Mouse (Mus musculus): ENCODE results near the gene Cdc42se1. TPM values are rescaled to one million over a fixed set of nuclear protein-coding genes. Genes with fewer than 3 reads are reported as not detected.
"Not testable (repeated sequence)": the region's sequence is repeated elsewhere in the genome, so short reads cannot be mapped to it uniquely, and the experiment has no call there.

Cdc42se1 gene
- polyA plus RNA-seq, 1 experiment from 2014 or later: 57.8 TPM

DNA sequence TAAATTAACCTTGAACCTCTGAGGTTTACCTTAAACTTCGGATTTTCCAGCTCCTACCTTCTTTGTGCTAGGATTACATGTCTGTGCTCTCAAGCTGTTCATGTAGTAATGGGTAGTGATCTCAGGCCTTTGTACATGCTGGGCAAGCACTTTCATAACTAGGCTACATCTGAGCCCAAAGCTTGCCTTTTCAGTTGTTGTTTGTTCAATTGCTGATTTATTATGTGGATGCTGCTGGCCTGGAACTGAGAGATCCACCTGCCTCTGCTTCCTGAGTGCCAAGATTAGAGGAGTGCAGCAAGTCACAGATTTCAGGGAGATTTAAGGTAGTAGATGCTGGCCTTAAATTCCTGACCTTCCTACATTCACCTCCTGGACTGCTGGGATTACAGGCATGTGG lies 29.4 kb upstream of the Cdc42se1 start:
- 75% methylated on average over 1 of the region's 1 CpGs for WGBS
- no peak overlapping the region for H3K27ac ChIP-seq (ENCODE audit: low read length)
- H3K4me1 ChIP-seq (ENCODE audit: control insufficient read depth, insufficient read depth, low read length): no peaks in the 10 kb centered on the region
- peaks cover 54% of the 10 kb centered on the region for H3K36me3 ChIP-seq (ENCODE audit: control insufficient read depth, insufficient read depth)
- no peak overlapping the region for H3K9ac ChIP-seq (ENCODE audit: low read length)
- H3K4me2 ChIP-seq (ENCODE audit: low read depth, low read length): no peak overlapping the region
- no peak for ATAC-seq (replicated peaks; ENCODE audit: extremely low read depth, insufficient read depth, low FRiP score)
- H3K4me3 ChIP-seq (ENCODE audit: low read length): no peak overlapping the region
- no peaks in the 10 kb centered on the region for H3K9me3 ChIP-seq (replicated peaks; ENCODE audit: control insufficient read depth, low read length)
- H3K27me3 ChIP-seq (ENCODE audit: control insufficient read depth, insufficient read depth, low read length): no peaks in the 10 kb centered on the region

DNA sequence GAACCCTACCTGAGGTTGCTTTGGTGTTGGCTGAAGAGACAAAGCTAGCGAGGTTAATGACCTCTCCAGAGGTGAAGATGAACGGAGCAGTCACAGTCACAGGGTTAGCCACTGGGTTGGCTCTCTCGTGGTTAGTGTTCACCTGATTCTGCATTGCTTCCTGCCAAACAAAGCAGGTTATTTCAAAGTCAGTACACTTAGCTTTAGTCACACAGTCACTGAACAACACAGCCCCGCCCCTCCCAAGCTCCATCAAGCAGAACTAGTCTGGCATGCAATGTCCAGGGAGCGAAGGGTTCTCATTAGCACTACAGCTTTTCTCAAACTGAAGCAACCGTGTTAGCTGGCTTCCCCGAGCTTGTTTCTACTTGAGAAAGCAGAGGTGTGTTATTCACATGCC lies 28.4 kb upstream of the Cdc42se1 start:
- 83% methylated on average over 7 of the region's 7 CpGs for WGBS
- Histone ChIP-seq H3K4me3 (ENCODE audit: low read length) (no peak overlapping the region), H3K27me3 (ENCODE audit: control insufficient read depth, insufficient read depth, low read length) (no peaks in the 10 kb centered on the region), H3K27ac (ENCODE audit: low read length) (no peak overlapping the region), H3K9me3 (replicated peaks; ENCODE audit: control insufficient read depth, low read length) (no peaks in the 10 kb centered on the region), H3K9ac (ENCODE audit: low read length) (no peak overlapping the region), H3K36me3 (ENCODE audit: control insufficient read depth, insufficient read depth) (peaks cover 61% of the 10 kb centered on the region), H3K4me1 (ENCODE audit: control insufficient read depth, insufficient read depth, low read length) (no peaks in the 10 kb centered on the region), H3K4me2 (ENCODE audit: low read depth, low read length) (no peak overlapping the region)
- no peak for ATAC-seq (replicated peaks; ENCODE audit: extremely low read depth, insufficient read depth, low FRiP score)

DNA sequence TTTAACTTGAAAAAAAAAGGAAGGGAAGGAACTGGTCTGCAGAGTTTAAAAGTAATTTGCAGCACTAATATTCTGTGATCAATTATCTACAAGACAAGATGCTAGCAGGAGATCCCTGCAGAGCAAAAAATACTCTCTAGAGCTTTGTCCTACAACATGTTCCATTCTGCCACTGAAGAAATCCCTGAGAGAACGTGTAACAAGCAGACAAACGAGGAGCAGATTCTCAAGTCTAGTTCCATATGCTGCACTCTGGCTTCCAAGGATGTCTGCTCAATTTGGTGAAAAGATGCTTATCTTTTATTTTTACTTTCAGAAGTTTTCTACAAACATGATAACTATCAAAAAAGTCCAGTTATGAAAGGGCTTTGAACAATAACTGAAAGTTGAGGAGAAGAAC lies 28.0 kb upstream of the Cdc42se1 start:
- Histone ChIP-seq H3K4me2 (ENCODE audit: low read depth, low read length) (no peak overlapping the region), H3K4me3 (ENCODE audit: low read length) (no peak overlapping the region), H3K36me3 (ENCODE audit: control insufficient read depth, insufficient read depth) (peaks cover 61% of the 10 kb centered on the region), H3K4me1 (ENCODE audit: control insufficient read depth, insufficient read depth, low read length) (no peaks in the 10 kb centered on the region), H3K9ac (ENCODE audit: low read length) (no peak overlapping the region), H3K9me3 (replicated peaks; ENCODE audit: control insufficient read depth, low read length) (no peaks in the 10 kb centered on the region), H3K27ac (ENCODE audit: low read length) (no peak overlapping the region), H3K27me3 (ENCODE audit: control insufficient read depth, insufficient read depth, low read length) (no peaks in the 10 kb centered on the region)
- no peak for ATAC-seq (replicated peaks; ENCODE audit: extremely low read depth, insufficient read depth, low FRiP score)
- WGBS: 80% methylated on average over 2 of the region's 2 CpGs

DNA sequence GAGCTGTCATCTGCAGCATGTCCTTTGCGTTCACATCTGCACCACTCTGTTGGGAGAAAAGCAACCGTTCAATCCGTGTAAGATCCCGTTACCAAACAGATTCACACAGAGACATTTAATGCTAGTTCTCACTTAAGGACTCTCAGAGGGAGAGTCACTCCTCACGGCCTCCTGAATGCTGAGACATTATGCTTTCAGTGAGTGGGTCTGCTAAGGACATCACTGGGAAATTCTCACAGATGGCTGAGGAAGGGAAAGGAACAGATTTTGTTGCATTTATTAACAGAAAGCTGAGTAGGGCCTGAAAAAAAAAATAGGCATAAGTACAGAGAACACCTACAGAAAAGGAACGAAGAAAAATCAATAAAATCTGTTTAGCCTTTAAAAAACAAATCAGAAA lies 24.7 kb upstream of the Cdc42se1 start:
- peaks cover 57% of the 10 kb centered on the region for H3K36me3 ChIP-seq (ENCODE audit: control insufficient read depth, insufficient read depth)
- WGBS: 86% methylated on average over 6 of the region's 6 CpGs
- no peaks in the 10 kb centered on the region for H3K9me3 ChIP-seq (replicated peaks; ENCODE audit: control insufficient read depth, low read length)
- H3K9ac ChIP-seq (ENCODE audit: low read length): no peak overlapping the region
- no peak overlapping the region for H3K27ac ChIP-seq (ENCODE audit: low read length)
- no peaks in the 10 kb centered on the region for H3K27me3 ChIP-seq (ENCODE audit: control insufficient read depth, insufficient read depth, low read length)
- H3K4me2 ChIP-seq (ENCODE audit: low read depth, low read length): no peak overlapping the region
- H3K4me3 ChIP-seq (ENCODE audit: low read length): no peak overlapping the region
- no peak for ATAC-seq (replicated peaks; ENCODE audit: extremely low read depth, insufficient read depth, low FRiP score)
- H3K4me1 ChIP-seq (ENCODE audit: control insufficient read depth, insufficient read depth, low read length): no peaks in the 10 kb centered on the region

DNA sequence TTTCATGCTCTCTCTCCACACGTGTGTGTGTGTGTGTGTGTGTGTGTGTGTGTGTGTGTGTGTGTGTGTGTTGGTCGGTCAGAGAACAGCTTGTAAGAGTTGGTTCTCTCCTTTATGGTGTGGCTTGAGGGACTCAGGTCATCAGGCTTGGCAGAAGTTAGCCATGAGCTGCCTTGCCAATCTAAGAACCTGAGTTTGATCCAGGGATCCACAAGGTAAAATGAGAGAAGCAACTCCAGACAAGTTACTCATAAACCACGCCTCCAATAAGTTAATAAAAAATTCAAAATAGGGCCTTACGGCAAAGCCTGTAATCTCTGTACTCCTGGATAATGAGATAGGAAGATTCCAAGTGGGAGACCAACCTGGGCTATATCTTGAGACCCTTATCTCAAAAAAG lies 20.2 kb upstream of the Cdc42se1 start:
- H3K27ac ChIP-seq (ENCODE audit: low read length): no peak overlapping the region
- H3K4me1 ChIP-seq (ENCODE audit: control insufficient read depth, insufficient read depth, low read length): no peaks in the 10 kb centered on the region
- no peak overlapping the region for H3K4me2 ChIP-seq (ENCODE audit: low read depth, low read length)
- H3K4me3 ChIP-seq (ENCODE audit: low read length): no peak overlapping the region
- H3K9me3 ChIP-seq (replicated peaks; ENCODE audit: control insufficient read depth, low read length): no peaks in the 10 kb centered on the region
- H3K9ac ChIP-seq (ENCODE audit: low read length): no peak overlapping the region
- no peak for ATAC-seq (replicated peaks; ENCODE audit: extremely low read depth, insufficient read depth, low FRiP score)
- H3K36me3 ChIP-seq (ENCODE audit: control insufficient read depth, insufficient read depth): peaks cover 31% of the 10 kb centered on the region
- WGBS: 78% methylated on average over 4 of the region's 4 CpGs
- H3K27me3 ChIP-seq (ENCODE audit: control insufficient read depth, insufficient read depth, low read length): no peaks in the 10 kb centered on the region

DNA sequence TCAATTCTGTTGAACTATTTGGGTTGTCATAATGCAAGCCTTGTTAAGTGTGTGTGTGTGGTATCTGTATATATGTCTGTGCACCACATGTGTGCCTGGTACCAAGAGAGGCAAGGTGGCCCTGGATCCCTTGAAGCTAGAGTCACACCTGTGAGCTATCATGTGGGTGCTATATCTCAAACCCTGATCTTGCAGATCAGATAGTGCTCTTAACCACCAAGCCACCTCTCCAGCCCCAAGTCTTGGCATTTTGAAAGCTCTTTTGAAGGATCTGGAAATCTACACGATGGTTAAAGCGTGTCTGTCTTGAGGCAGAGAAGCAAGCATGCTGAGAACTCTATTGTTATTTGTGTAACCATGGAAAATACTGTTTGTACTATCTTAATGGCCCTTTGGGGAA lies 17.9 kb upstream of the Cdc42se1 start:
- H3K36me3 ChIP-seq (ENCODE audit: control insufficient read depth, insufficient read depth): peaks cover 24% of the 10 kb centered on the region
- no peaks in the 10 kb centered on the region for H3K27me3 ChIP-seq (ENCODE audit: control insufficient read depth, insufficient read depth, low read length)
- H3K4me2 ChIP-seq (ENCODE audit: low read depth, low read length): no peak overlapping the region
- ATAC-seq (replicated peaks; ENCODE audit: extremely low read depth, insufficient read depth, low FRiP score): peak; percentile 58
- H3K4me3 ChIP-seq (ENCODE audit: low read length): no peak overlapping the region
- H3K4me1 ChIP-seq (ENCODE audit: control insufficient read depth, insufficient read depth, low read length): no peaks in the 10 kb centered on the region
- no peak overlapping the region for H3K27ac ChIP-seq (ENCODE audit: low read length)
- H3K9me3 ChIP-seq (replicated peaks; ENCODE audit: control insufficient read depth, low read length): no peaks in the 10 kb centered on the region
- WGBS: 80% methylated on average over 2 of the region's 2 CpGs
- H3K9ac ChIP-seq (ENCODE audit: low read length): no peak overlapping the region

DNA sequence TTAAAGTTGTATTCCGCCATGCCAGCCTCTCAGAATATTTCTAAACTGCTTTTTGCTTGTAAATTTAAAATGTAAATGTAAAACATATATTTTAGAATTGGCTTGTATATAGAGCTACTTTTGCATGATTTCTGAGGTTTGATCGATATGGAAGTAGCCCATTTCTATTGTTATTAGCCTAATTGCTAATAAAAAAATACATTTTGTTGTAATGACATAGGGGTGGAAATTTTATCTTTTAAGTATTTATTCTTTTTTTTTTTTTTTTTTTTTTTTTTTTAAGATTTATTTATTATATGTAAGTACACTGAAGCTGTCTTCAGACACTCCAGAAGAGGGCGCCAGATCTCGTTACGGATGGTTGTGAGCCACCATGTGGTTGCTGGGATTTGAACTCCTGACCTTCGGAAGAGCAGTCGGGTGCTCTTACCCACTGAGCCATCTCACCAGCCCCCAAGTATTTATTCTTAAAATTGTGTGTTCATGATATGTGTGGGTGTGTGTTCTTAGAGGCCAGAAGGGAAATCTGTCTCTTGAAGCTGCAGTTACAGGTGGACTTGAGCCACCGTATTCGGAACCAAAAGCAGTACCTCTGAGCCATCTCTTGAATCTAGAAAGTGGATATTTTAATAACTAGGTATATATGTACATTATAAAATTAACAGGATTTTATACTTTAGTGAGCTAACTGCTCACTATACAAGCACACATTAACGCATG lies 15.5 kb upstream of the Cdc42se1 start:
- not testable (repeated sequence) for H3K4me2 ChIP-seq (ENCODE audit: low read depth, low read length); H3K4me1 ChIP-seq (ENCODE audit: control insufficient read depth, insufficient read depth, low read length); H3K4me3 ChIP-seq (ENCODE audit: low read length); ATAC-seq (replicated peaks; ENCODE audit: extremely low read depth, insufficient read depth, low FRiP score); H3K27ac ChIP-seq (ENCODE audit: low read length); H3K27me3 ChIP-seq (ENCODE audit: control insufficient read depth, insufficient read depth, low read length); H3K9me3 ChIP-seq (replicated peaks; ENCODE audit: control insufficient read depth, low read length); H3K9ac ChIP-seq (ENCODE audit: low read length)
- 92% methylated on average over 7 of the region's 10 CpGs for WGBS
- peaks cover 21% of the 10 kb centered on the region for H3K36me3 ChIP-seq (ENCODE audit: control insufficient read depth, insufficient read depth)

DNA sequence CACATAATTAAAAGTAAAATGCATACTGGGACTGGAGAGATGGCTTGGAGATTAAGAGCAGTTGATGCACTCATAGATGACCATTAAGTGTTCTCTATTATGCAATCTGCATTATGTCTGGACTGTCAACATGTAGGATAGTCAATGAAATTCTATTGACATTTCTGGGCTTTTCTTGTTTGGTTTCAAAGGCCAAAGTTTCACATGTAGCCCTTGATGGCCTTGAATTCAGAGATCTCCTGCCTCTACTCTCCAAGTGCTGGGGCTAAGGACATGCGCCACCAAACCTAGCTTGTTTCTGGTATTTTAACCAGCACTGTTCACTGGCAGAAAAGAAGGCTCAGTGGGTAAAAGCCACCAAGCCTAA lies 14.9 kb upstream of the Cdc42se1 start:
- peaks cover 8% of the 10 kb centered on the region for H3K4me1 ChIP-seq (ENCODE audit: control insufficient read depth, insufficient read depth, low read length)
- 96% methylated on average over 1 of the region's 1 CpGs for WGBS
- H3K27ac ChIP-seq (ENCODE audit: low read length): no peak overlapping the region
- no peaks in the 10 kb centered on the region for H3K27me3 ChIP-seq (ENCODE audit: control insufficient read depth, insufficient read depth, low read length)
- H3K9me3 ChIP-seq (replicated peaks; ENCODE audit: control insufficient read depth, low read length): no peaks in the 10 kb centered on the region
- no peak overlapping the region for H3K4me2 ChIP-seq (ENCODE audit: low read depth, low read length)
- no peak for ATAC-seq (replicated peaks; ENCODE audit: extremely low read depth, insufficient read depth, low FRiP score)
- H3K4me3 ChIP-seq (ENCODE audit: low read length): no peak overlapping the region
- H3K9ac ChIP-seq (ENCODE audit: low read length): no peak overlapping the region
- H3K36me3 ChIP-seq (ENCODE audit: control insufficient read depth, insufficient read depth): peaks cover 15% of the 10 kb centered on the region

DNA sequence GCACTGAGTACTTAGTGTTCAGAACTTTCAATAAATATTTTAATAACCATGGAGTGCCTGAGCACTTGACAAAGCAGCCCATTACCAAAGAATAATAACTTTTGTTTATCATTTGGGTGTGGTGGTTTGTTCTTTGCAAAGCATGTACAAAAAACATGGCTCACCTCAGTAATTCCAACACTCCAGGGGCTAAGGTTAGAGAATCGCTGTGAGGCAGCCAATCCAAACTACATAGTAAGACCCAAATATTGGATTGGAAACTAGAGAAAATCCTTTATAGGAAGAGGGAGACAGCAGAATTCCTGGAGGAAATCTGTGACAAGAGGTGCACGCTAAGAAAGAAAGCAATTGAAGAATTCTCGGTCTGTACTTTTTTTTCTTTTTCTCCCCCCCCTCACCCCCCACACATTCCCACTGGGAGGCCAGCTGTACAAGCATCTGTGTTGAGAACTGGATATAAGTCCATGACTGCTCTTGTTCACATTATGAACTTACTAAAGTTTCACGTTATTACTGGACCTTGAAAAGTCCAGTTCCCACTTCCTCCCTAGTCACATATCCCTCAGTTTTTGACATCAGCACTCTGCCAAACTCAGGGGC lies 11.8 kb upstream of the Cdc42se1 start:
- Histone ChIP-seq H3K9me3 (replicated peaks; ENCODE audit: control insufficient read depth, low read length) (no peaks in the 10 kb centered on the region), H3K4me1 (ENCODE audit: control insufficient read depth, insufficient read depth, low read length) (peaks cover 8% of the 10 kb centered on the region), H3K4me2 (ENCODE audit: low read depth, low read length) (peak overlapping the region; percentile 84), H3K36me3 (ENCODE audit: control insufficient read depth, insufficient read depth) (peaks cover 24% of the 10 kb centered on the region), H3K27ac (ENCODE audit: low read length) (peak overlapping the region; percentile 100), H3K4me3 (ENCODE audit: low read length) (peak overlapping the region; percentile 97), H3K9ac (ENCODE audit: low read length) (peak overlapping the region; percentile 97), H3K27me3 (ENCODE audit: control insufficient read depth, insufficient read depth, low read length) (no peaks in the 10 kb centered on the region)
- ATAC-seq (replicated peaks; ENCODE audit: extremely low read depth, insufficient read depth, low FRiP score): no peak; the same call in 1 of the 2 replicates
- 18% methylated on average over 4 of the region's 4 CpGs for WGBS
